Mouse (Mus musculus) retina, adult 2 months (tissue): ENCODE data around the gene Prim1.
"Not testable (repeated sequence)": the region's sequence is repeated elsewhere in the genome, so short reads cannot be mapped to it uniquely, and the experiment has no call there.

Source experiments
- DNase-seq: peaks from one replicate; pipeline ENCODE4 v3.0.0-alpha.2; 2012; ENCODE audit warnings: low read depth, low spot score

The Prim1 gene

DNA sequence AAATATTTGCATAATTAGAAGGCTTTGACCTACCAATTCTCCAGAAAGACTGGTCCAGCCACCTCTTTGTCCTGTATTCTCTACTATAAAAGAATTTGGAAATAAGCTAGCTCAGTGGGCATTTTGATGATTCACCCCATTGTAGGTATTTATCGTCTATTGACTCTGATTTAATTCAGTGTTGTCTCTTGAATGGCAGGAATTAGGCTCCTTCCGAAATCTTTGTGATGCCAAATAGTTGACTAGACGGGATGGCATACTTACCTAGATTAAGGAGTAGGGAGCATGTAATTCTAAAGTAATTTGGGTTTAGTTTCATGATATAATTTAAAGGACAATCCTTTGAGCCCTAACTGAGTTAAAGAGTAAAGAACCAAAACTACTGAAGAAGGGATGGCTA is 23.0 kb downstream of the Prim1 start:
- no peak for DNase-seq

DNA sequence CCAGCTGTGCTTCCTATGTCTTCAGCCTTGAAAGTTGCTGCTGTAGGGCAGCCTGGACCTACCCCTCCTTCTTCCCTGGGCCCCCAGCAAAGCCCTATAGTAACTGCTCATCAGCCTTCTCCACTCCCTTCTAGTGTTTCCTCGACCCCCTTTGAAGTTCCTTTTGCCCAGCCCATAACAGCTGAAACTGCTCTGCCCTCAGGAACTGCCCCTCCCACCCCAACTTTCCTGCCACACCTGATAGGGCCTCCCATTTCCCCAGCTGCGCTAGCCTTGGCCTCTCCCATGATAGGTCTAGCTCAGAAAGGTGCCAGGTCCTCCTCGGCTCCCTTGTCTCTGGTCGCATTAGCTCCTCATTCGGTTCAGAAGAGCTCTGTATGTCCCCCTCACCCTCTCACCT is 24.2 kb downstream of the Prim1 start:
- DNase-seq, result no peak

DNA sequence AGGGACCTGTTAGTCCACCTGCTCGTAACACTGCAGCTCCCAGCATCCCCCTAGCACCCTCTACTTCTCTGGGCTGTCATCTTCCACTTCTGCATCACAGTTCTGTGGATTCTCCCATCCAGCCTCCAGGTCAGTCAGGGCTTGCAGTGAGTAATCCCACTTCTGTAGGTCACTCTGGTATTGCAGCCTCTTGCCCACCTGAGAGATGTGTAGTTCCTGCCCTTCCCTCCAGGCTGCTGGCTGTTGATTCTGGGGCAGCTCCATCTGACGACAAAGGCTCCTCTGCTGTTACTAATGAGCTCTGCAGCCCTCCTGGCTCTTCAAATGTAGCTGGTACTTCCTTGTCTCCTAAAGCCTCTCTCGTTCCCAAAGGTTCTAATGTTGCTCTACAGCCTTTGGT is 24.9 kb downstream of the Prim1 start:
- no peak for DNase-seq

DNA sequence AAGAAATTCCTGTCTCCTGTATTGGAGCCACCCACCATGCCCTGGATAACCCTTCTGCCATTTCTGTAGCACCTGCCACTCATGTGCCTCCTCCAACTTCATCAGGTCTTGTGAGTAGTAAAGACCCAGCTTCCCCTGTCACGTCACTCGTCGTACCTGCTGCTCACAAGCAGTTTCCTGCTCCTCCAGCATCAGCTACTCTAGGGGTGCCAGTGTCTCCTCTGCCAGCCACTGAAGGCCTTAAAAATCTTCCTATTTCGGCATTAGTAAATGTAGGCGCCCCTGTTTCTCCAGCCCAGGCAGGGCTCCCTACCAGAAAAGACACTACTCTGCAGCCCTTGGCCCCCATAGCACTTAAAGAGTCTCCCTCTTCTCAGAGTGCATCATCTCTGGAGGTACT is 25.3 kb downstream of the Prim1 start:
- DNase-seq, result no peak

DNA sequence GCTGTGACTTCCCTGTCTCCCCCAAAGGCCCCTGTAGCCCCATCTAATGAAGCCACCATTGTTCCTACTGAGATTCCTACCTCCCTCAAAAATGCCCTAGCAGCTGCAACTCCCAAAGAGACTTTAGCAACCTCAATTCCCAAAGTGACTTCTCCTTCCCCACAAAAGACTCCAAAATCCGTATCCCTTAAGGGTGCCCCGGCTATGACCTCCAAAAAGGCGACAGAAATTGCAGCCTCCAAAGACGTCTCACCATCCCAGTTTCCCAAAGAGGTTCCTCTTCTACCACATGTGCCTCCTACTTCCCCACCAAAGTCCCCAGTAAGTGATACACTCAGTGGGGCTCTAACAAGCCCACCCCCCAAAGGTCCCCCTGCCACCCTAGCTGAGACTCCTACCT is 26.7 kb downstream of the Prim1 start:
- DNase-seq, result no peak

DNA sequence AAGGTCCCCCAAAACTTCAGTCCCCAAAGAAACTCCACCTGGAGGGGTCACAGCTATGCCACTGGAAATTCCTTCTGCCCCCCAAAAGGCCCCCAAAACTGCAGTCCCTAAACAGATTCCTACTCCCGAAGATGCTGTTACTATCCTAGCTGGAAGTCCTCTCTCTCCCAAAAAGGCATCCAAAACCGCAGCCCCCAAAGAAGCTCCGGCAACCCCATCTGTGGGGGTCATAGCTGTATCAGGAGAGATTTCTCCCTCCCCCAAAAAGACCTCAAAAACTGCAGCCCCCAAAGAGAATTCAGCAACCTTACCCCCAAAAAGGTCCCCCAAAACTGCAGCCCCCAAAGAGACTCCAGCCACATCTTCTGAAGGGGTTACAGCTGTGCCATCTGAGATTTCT is 27.5 kb downstream of the Prim1 start:
- no peak for DNase-seq

DNA sequence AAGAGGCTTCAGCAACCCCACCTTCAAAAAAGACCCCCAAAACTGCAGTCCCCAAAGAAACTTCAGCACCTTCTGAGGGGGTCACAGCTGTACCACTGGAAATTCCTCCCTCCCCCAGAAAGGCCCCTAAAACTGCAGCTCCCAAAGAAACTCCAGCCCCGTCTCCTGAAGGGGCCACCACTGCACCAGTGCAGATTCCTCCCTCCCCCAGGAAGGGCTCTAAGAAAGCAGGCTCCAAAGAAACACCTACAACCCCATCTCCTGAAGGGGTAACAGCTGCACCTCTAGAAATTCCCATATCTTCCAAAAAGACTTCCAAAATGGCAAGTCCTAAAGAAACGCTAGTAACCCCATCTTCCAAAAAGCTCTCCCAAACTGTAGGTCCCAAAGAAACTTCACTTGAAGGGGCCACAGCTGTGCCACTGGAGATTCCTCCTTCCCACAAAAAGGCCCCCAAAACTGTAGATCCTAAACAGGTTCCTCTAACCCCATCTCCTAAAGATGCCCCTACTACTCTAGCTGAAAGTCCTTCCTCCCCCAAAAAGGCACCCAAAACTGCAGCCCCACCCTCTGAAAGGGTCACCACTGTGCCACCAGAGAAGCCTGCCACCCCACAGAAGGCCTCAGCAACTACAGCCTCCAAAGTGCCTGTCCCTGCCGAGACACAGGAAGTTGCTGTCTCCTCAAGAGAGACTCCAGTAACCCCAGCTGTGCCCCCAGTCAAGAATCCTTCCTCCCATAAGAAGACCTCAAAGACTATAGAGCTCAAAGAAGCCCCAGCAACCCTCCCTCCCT is 28.3 kb downstream of the Prim1 start:
- no peak for DNase-seq

DNA sequence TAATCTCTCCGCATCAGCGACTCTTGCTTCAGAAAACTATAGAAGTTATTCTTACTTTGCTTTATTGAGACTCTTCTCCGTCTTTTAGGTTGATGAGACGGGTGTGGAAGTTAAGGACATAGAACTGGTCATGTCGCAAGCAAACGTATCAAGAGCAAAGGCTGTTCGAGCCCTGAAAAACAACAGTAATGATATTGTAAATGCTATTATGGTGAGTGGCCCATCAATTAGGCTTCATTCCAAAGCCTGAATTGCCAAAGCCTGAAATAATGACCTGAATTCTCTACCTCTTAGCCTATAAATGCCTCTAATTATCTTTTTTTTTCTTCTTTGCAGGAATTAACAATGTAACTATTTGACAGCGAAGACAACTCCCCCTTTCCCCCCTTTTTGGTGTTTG is 33.2 kb downstream of the Prim1 start:
- no peak for DNase-seq

DNA sequence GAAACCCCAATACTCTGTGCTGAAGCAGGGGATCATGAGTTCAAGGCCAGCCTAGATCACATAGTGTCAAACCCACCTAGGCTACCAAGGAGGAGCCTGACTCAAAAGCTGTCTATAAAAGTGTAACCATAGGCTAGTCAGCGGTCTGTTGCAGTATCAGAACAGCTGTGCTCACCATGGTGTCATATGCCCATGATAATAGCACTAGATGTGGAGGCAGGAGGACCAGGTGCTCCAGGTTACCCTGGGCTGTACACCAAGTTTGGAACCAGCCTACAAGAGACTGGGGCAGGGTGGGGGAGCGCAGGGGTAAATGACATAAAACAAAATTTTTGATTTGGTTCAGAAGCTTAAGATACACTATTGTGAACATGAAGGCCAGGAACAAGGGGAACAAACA is 34.8 kb downstream of the Prim1 start:
- DNase-seq, result no peak

DNA sequence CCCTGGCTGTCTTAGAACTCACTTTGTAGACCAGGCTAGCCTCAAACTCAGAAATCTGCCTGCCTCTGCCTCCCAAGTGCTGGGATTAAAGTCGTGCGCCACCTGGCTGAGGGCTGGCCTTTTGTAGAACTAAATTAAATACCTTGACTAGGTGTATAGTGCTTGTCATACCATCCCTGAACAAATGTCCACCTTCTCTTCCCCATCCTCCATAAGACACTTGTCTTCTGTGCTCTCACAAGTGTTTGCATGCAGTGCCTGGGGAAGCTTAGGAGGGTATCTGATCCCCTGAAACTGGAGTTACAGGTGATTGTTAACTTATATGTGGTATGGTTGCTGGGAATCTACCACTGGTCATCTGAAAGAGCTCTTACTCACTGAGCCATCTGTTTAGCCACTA is 35.4 kb downstream of the Prim1 start:
- DNase-seq, result no peak

DNA sequence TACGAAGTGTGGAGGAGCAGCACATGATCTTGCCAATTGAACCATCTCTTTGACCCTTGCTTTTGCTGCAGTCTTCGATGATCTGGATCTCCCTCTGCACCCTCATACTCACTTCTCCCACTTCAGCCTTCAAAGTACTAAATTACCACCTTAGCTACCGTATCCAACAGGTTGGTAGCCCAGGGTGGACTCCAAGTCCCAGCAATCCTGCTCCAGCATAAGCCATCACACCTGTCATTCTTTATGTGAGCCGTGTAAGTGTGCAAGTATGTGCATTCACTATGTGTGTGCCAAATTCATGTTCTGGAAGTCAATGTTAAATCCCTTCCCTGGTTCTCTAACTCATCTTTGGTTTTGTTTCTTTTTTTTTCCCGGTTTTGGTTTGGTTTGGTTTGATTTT is 36.6 kb downstream of the Prim1 start:
- no peak for DNase-seq

DNA sequence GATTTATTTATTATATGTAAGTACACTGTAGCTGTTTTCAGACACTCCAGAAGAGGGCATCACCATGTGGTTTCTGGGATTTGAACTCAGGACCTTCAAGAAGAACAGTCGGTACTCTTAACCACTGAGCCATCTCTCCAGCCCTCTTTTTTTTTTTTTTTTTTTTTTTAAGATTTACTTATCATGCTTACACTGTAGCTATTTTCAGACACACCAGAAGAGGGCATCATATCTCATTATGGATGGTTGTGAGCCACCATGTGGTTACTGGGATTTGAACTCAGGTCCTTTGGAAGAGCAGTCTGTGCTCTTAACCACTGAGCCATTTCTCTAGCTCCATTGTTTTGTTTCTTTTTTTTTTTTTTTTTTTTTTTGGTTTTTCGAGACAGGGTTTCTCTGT is 37.2 kb downstream of the Prim1 start:
- DNase-seq, result not testable (repeated sequence)

DNA sequence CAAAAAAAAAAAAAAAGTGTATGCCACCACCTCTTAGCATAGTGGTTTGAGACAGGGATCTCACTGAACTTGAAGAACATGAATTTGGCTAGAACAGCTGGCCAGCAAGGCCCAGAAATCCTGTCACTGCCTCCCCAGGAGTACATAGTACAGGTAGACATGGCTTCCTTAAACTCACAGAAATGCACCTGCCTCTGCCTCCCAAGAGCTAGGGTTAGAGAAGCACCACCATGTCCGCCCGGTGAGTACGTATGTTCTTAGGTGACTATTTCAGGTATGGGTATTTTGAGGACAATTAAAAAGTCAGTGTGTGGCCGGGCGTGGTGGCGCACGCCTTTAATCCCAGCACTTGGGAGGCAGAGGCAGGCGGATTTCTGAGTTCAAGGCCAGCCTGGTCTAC is 38.0 kb downstream of the Prim1 start:
- no peak for DNase-seq

DNA sequence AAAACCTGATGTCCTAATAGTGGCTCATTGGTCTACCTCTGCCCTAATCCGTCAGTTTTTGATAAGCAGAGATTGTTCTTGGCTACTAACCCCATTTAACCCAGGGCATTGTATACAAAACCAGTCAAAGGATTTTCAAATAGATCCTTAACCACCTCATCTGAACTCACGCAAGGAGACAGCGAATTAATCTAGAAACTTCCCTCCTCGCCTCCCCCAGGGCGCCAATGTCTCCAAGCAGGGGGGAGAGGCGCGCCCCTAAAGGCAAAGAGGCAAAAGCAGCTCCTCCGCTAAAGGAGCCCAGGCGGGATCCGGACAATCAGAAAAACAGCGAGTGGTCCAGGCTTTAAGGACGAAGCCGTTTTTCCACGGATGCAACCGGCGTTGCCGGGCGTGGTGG is 43.2 kb downstream of the Prim1 start:
- DNase-seq, result no peak

DNA sequence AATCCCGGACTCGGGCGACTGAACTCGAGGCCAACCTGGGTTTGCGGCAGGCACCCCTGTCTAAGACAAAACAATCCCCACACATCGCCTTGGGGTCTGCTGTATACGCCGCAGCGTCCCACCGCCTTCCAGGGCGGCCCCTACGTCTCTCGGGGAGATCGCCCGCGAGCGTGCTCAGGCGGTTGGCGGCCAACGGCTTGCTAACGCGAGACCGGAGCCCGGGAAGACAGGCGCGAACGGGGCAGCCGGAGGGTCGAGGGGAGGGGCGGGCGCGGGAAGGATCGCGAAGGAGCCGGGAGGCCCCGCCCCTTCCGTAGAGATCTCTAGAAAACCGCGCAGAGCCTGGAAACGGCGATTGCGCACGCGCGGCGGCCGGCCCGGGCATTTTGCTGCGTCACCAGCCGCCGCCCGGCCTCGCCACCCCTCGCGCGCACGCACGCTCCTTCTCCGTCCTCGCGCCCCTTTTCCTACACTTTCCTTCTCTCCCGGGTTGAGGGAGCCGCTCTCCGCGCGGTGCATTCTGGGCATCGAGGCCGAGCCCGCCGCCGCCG is 43.7 kb downstream of the Prim1 start, which contains the start of gene Ptges3:
Gene Ptges3, plus strand, starts transcription at position 354 of the 551 bp plus-strand sequence.
- DNase-seq, result peak; percentile 77

DNA sequence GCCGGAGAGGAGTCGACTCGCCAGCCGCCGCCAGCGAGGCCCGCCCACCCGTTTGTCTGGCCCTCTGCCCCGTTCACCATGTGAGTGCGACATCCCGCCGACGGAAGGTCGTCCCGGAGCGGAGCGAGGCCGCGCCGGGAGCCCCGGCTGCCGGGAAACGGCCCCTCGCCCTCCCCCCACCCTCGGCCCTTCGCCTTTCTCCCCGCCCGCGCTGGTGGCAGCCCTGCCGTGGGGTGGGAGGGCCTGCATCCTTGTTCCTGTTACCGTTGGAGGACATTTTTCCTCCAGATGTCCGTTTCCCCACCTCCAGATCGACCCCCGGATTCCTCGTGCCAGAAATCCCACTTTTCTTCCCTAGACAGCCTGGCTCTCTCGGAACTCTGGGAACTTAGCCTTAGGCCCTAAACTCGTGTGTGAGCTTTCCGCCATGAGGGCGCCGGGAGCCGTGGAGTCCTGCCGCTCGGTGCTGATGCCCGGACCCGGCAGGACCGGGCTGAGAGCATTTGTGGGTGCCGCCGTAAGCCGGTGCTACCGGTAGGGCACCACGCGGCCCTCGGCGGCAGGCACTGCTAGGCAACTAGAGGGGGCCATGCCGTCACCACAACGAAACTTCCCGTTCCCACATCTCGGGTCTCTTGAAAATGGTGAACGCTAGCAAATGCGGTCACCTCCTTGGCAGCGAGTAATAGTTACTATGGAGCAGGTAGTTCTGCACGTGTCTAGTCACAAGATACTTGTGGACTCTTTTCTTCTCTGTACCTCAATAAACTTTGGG is 44.4 kb downstream of the Prim1 start:
- no peak for DNase-seq

DNA sequence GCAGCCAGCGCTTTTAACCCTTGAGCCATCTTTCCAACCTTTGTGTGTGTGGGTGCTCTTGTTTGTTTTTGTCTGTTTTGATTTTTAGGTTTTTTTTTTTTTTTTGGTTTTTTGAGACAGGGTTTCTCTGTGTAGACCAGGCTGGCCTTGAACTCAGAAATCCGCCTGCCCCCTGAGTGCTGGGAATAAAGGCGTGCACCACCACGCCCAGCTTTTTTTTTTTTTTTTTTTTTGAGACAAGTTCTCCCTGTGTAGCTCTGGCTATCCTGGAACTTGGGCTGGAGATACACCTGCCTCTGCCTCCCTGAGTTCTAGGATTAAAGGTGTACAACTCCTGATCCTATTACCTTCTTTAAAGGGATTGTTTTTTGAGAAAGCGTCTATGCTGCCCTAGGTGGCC is 46.1 kb downstream of the Prim1 start:
- DNase-seq, result no peak

DNA sequence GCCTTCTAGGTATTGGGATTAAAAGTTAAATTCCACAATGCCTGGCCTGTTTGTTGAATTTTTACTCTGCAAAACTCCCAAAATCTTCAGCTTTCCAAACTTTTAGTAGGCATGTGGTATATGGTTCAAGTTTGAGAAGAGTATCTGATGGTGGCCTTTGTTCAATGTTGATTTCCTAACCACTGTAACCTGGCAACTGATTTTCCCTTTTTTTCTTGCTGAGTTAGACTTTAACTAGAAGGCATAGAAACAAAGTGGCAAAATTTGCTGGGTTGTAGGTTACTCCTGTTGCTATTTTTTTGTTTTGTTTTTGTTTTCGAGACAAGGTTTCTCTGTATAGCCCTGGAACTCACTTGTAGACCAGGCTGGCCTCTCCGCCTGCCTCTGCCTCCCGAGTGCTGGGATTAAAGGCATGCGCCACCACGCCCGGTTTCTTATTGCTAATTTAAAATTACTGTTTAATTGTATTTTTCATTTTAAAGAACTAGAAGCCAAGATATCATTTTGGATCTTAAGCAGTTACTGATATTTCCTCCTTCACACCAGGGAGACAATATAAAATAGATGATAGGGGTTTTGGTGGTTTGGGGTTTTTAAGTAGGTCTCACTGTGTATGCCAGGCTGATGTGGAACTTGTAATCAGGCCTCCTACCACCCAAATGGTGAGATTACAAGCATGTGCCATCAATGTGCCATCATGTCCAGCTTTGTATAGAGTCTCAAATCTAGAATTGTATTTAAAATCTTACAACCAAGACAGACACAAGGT is 47.4 kb downstream of the Prim1 start:
- no peak for DNase-seq

DNA sequence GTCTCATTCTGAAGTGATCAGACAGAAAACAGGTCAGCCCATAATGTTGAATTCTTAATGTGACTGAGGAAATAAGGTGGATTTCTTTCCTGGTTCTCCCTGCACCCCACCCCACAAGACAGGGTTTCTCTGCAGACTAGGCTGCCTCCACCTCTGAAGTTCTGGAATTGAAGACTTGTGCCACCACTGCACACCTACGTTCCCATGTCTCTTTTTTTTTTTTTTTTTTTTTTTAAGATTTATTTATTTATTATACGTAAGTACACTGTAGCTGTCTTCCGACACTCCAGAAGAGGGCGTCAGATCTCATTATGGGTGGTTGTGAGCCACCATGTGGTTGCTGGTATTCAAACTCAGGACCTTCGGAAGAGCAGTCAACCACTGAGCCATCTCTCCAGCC is 51.1 kb downstream of the Prim1 start:
- no peak for DNase-seq

DNA sequence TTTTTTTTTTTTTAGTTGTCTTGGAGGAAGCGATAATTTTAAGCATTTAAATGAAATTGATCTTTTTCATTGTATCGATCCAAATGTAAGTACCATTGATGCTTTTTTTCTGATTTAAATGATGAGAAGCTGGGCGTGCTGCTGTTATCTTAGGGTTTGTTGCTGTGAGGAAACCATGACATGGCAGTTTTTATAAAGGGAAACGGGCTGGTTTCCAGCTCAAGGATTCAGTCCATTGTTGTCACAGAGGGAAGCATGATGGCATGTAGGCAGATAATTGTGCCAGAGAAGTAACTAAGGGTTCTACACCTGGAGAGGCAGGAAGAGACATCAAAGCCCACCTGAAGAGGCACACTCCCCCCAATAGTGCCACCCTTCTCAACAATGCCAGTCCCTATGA is 54.2 kb downstream of the Prim1 start:
- DNase-seq, result no peak

DNA sequence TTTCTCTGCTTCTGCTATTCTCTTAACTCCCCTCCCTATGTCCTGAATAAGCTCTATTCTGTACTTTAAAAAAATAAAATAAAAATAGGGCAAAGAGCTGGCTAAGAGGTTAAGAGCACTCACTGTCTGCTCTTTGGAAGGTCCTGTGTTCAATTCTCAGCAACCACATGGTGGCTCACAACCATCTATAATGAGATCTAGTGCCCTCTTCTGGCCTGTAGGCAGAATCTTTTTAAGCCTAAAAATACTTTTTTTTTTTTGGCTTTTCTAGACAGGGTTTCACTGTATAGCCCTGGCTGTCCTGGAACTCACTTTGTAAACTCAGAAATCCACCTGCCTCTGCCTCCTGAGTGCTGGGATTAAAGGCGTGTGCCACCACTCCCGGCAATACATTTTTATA is 55.5 kb downstream of the Prim1 start:
- not testable (repeated sequence) for DNase-seq

DNA sequence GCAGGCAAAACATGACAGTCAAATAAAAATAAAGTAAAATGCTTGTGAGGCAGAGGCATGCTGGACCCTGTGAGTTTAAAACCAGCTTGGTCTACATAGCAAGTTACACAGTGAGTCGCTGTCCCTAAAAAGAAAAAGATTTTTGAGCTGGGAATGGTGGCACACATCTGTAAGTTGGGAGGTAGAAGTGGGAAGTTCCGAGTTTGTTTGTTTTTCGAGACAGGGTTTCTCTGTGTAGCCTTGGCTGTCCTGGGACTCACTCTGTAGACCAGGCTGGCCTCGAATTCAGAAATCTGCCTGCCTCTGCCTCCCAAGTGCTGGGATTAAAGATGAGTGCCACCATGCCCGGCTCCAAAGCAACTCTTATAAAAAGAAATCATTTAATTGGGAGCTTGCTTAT is 63.3 kb downstream of the Prim1 start:
- not testable (repeated sequence) for DNase-seq
